8 mouse cellular contexts compared by ENCODE assay signal in genomic region chr17:24644030-24644715, GRCm38 (mm10). TPM values are rescaled to one million over a fixed set of nuclear protein-coding genes. Genes with fewer than 3 reads are reported as not detected.
DNase-seq lines count a peak whose midpoint lies in the region; ATAC-seq and TF ChIP-seq lines count a peak whose summit lies in the region.

No protein-coding gene starts in this region.

- peaks cover 7% of the 10 kb centered on the region; the same call in 1 of the 2 replicates for H3K36me3 ChIP-seq in forebrain, postnatal 0 days (ENCODE audit: insufficient read depth)
- peaks cover 13% of the 10 kb centered on the region for H3K36me3 ChIP-seq in kidney, embryonic 16.5 days (ENCODE audit: insufficient read depth, low read length)

- 0 out of 2 replicates have a peak overlapping the region, but pooled peaks have one; percentile 15 for H3K27ac ChIP-seq in forebrain, postnatal 0 days (ENCODE audit: low read depth, low read length)
- peak overlapping the region; percentile 86 for H3K27ac ChIP-seq in kidney, embryonic 16.5 days (ENCODE audit: low read length)

- H3K9ac ChIP-seq in forebrain, postnatal 0 days: no peak overlapping the region
- peak overlapping the region; percentile 61 for H3K9ac ChIP-seq in kidney, embryonic 16.5 days (replicated peaks; ENCODE audit: low read length)

- no peak for ATAC-seq in forebrain, postnatal 0 days
- peak; percentile 25; the same call in 1 of the 2 replicates for ATAC-seq in kidney, embryonic 16.5 days (ENCODE audit: low FRiP score, low TSS enrichment)
- ATAC-seq in erythroblast, adult 5-6 weeks (replicated peaks; ENCODE audit: low FRiP score, poor library complexity, severe bottlenecking): no peak
- ATAC-seq in megakaryocyte, adult 5-6 weeks (ENCODE audit: poor library complexity, severe bottlenecking): no peak

- DNase-seq in adrenal gland, postnatal 14 days: peak; percentile 26
- no peak for DNase-seq in adrenal gland, postnatal 25 days
- no peak for DNase-seq in forebrain, postnatal 0 days
- DNase-seq in lung, postnatal 14 days: peak; percentile 65
- no peak for DNase-seq in right cerebral cortex, postnatal 36 days (ENCODE audit: low spot score in 2 of 2)

- TF ChIP-seq CTCF in forebrain, postnatal 0 days (IDR thresholded peaks at IDR 0.05; ENCODE audit: low read depth): no peak

- H3K4me1 ChIP-seq in forebrain, postnatal 0 days (ENCODE audit: insufficient read depth): no peaks in the 10 kb centered on the region
- peaks cover 43% of the 10 kb centered on the region for H3K4me1 ChIP-seq in kidney, embryonic 16.5 days (ENCODE audit: insufficient read depth, low read length)

- 49% methylated on average over 7 of the region's 7 CpGs for WGBS in forebrain, postnatal 0 days
- WGBS in kidney, embryonic 16.5 days: 23% methylated on average over 7 of the region's 7 CpGs

- no peaks in the 10 kb centered on the region for H3K27me3 ChIP-seq in forebrain, postnatal 0 days (ENCODE audit: insufficient read depth, low read length)
- no peaks in the 10 kb centered on the region for H3K27me3 ChIP-seq in kidney, embryonic 16.5 days (ENCODE audit: insufficient read depth, low read length)

- H3K9me3 ChIP-seq in forebrain, postnatal 0 days (ENCODE audit: low read length): no peaks in the 10 kb centered on the region
- no peaks in the 10 kb centered on the region for H3K9me3 ChIP-seq in kidney, embryonic 16.5 days (ENCODE audit: low read length)

- H3K4me3 ChIP-seq in forebrain, postnatal 0 days (ENCODE audit: low read depth, low read length): no peak overlapping the region
- peak overlapping the region; percentile 23 for H3K4me3 ChIP-seq in kidney, embryonic 16.5 days (ENCODE audit: low read length)

- H3K4me2 ChIP-seq in forebrain, postnatal 0 days (ENCODE audit: low read depth): no peak overlapping the region
- H3K4me2 ChIP-seq in kidney, embryonic 16.5 days (replicated peaks; ENCODE audit: low read depth, low read length): peak overlapping the region; percentile 44

RNA-seq across cellular contexts. Expression of gene Slc9a3r2, which starts 6.0 kb away (rescaled TPM):
- 90.2 and 99.1 TPM in 2 replicates for total RNA-seq in adrenal gland, postnatal 14 days (2021)
- total RNA-seq in adrenal gland, postnatal 25 days (2021): 53.4 and 63.5 TPM in 2 replicates
- total RNA-seq in forebrain, postnatal 0 days (2014; rRNA removed): 43.5 and 54.5 TPM in 2 replicates
- 42.0 and 48.3 TPM in 2 replicates for polyA plus RNA-seq in forebrain, postnatal 0 days (2015; fragmentation: Nextera tagmentation; extraction: Ambion mirVana)
- polyA plus RNA-seq in kidney, embryonic 16.5 days (2015; fragmentation: Nextera tagmentation; extraction: Ambion mirVana): 116 and 120 TPM in 2 replicates
- total RNA-seq in erythroblast, adult 5-6 weeks (2015; ENCODE audit: low replicate concordance): 0.38 TPM in 1 of 2 replicates, not detected in the other
- total RNA-seq in erythroblast, adult 5-6 weeks (2017; ENCODE audit: low replicate concordance): 0.56 and 1.8 TPM in 2 replicates
- total RNA-seq in megakaryocyte, adult 5-6 weeks (2015): 0.30 and 1.4 TPM in 2 replicates
- 1.1 and 1.5 TPM in 2 replicates for total RNA-seq in megakaryocyte, adult 5-6 weeks (2017)

RNA-seq across cellular contexts. Expression of gene Nthl1, which starts 11.7 kb away (rescaled TPM):
- total RNA-seq in adrenal gland, postnatal 14 days (2021): 7.2 and 7.7 TPM in 2 replicates
- 7.2 and 12.6 TPM in 2 replicates for total RNA-seq in adrenal gland, postnatal 25 days (2021)
- total RNA-seq in forebrain, postnatal 0 days (2014; rRNA removed): 10.1 and 10.2 TPM in 2 replicates
- polyA plus RNA-seq in forebrain, postnatal 0 days (2015; fragmentation: Nextera tagmentation; extraction: Ambion mirVana): 8.6 and 9.8 TPM in 2 replicates
- 23.1 TPM in 2 replicates for polyA plus RNA-seq in kidney, embryonic 16.5 days (2015; fragmentation: Nextera tagmentation; extraction: Ambion mirVana)
- total RNA-seq in erythroblast, adult 5-6 weeks (2015; ENCODE audit: low replicate concordance): 1.0 TPM in 1 of 2 replicates, not detected in the other
- total RNA-seq in erythroblast, adult 5-6 weeks (2017; ENCODE audit: low replicate concordance): 0.56 and 0.85 TPM in 2 replicates
- 0.50 and 2.1 TPM in 2 replicates for total RNA-seq in megakaryocyte, adult 5-6 weeks (2015)
- total RNA-seq in megakaryocyte, adult 5-6 weeks (2017): 3.4 and 4.7 TPM in 2 replicates

RNA-seq across cellular contexts. Expression of gene Tsc2, which starts 11.7 kb away (rescaled TPM):
- total RNA-seq in adrenal gland, postnatal 14 days (2021): 100 and 110 TPM in 2 replicates
- total RNA-seq in adrenal gland, postnatal 25 days (2021): 108 and 138 TPM in 2 replicates
- 81.2 and 92.6 TPM in 2 replicates for total RNA-seq in forebrain, postnatal 0 days (2014; rRNA removed)
- 44.2 and 56.2 TPM in 2 replicates for polyA plus RNA-seq in forebrain, postnatal 0 days (2015; fragmentation: Nextera tagmentation; extraction: Ambion mirVana)
- 72.8 and 77.0 TPM in 2 replicates for polyA plus RNA-seq in kidney, embryonic 16.5 days (2015; fragmentation: Nextera tagmentation; extraction: Ambion mirVana)
- 16.3 and 75.9 TPM in 2 replicates for total RNA-seq in erythroblast, adult 5-6 weeks (2015; ENCODE audit: low replicate concordance)
- total RNA-seq in erythroblast, adult 5-6 weeks (2017; ENCODE audit: low replicate concordance): 8.6 and 9.0 TPM in 2 replicates
- 60.9 and 78.2 TPM in 2 replicates for total RNA-seq in megakaryocyte, adult 5-6 weeks (2015)
- 25.5 and 32.4 TPM in 2 replicates for total RNA-seq in megakaryocyte, adult 5-6 weeks (2017)

RNA-seq across cellular contexts. Expression of gene Npw, which starts 14.1 kb away (rescaled TPM):
- not detected in 2 replicates for total RNA-seq in adrenal gland, postnatal 14 days (2021)
- not detected in 2 replicates for total RNA-seq in adrenal gland, postnatal 25 days (2021)
- total RNA-seq in forebrain, postnatal 0 days (2014; rRNA removed): not detected in 2 replicates
- polyA plus RNA-seq in forebrain, postnatal 0 days (2015; fragmentation: Nextera tagmentation; extraction: Ambion mirVana): 0.64 and 0.96 TPM in 2 replicates
- 0.37 TPM in 1 of 2 replicates, not detected in the other for polyA plus RNA-seq in kidney, embryonic 16.5 days (2015; fragmentation: Nextera tagmentation; extraction: Ambion mirVana)
- total RNA-seq in erythroblast, adult 5-6 weeks (2015; ENCODE audit: low replicate concordance): not detected in 2 replicates
- total RNA-seq in erythroblast, adult 5-6 weeks (2017; ENCODE audit: low replicate concordance): not detected in 2 replicates
- total RNA-seq in megakaryocyte, adult 5-6 weeks (2015): not detected in 2 replicates
- not detected in 2 replicates for total RNA-seq in megakaryocyte, adult 5-6 weeks (2017)

RNA-seq across cellular contexts. Expression of gene Zfp598, which starts 25.3 kb away (rescaled TPM):
- 44.5 and 47.4 TPM in 2 replicates for total RNA-seq in adrenal gland, postnatal 14 days (2021)
- total RNA-seq in adrenal gland, postnatal 25 days (2021): 53.9 and 54.7 TPM in 2 replicates
- 31.2 and 41.5 TPM in 2 replicates for total RNA-seq in forebrain, postnatal 0 days (2014; rRNA removed)
- polyA plus RNA-seq in forebrain, postnatal 0 days (2015; fragmentation: Nextera tagmentation; extraction: Ambion mirVana): 14.6 and 15.0 TPM in 2 replicates
- polyA plus RNA-seq in kidney, embryonic 16.5 days (2015; fragmentation: Nextera tagmentation; extraction: Ambion mirVana): 19.7 and 22.7 TPM in 2 replicates
- 3.7 and 7.9 TPM in 2 replicates for total RNA-seq in erythroblast, adult 5-6 weeks (2015; ENCODE audit: low replicate concordance)
- total RNA-seq in erythroblast, adult 5-6 weeks (2017; ENCODE audit: low replicate concordance): 4.0 and 4.3 TPM in 2 replicates
- total RNA-seq in megakaryocyte, adult 5-6 weeks (2015): 18.1 and 19.2 TPM in 2 replicates
- total RNA-seq in megakaryocyte, adult 5-6 weeks (2017): 12.7 and 17.8 TPM in 2 replicates

Comparison
In these comparisons a context has a peak if more than half of its experiments do, and no peak if none do; other contexts are left out.
1. DNase-seq: peak in adrenal gland, postnatal 14 days (single experiment) and lung, postnatal 14 days (single experiment); none in adrenal gland, postnatal 25 days (single experiment), forebrain, postnatal 0 days (single experiment) and right cerebral cortex, postnatal 36 days (0 of 2).
2. RNA of gene Slc9a3r2, which starts 6.0 kb away (total RNA-seq): 90.2 to 99.1 TPM in adrenal gland, postnatal 14 days, 53.4 to 63.5 TPM in adrenal gland, postnatal 25 days and 43.5 to 54.5 TPM in forebrain, postnatal 0 days; 0.38 to 1.8 TPM in erythroblast, adult 5-6 weeks and 0.30 to 1.5 TPM in megakaryocyte, adult 5-6 weeks; every median in the first group is over 10 times any median in the second.